ENCODE assay signal across 31 mouse cellular contexts in genomic region chr10:86757724-86758123, GRCm38 (mm10). TPM values are rescaled to one million over a fixed set of nuclear protein-coding genes. Genes with fewer than 3 reads are reported as not detected.
"Had no signal": no experiment of that assay in that cellular context is flagged by ENCODE, and none has a peak within 500 bp of the region (broad histone marks: within the 10 kb centered on the region; RNA-seq: fewer than 3 reads in every experiment).

No protein-coding gene starts in this region.

- H3K9me3 ChIP-seq: heart, embryonic 13.5 days; heart, embryonic 15.5 days; hindbrain, embryonic 13.5 days; hindbrain, embryonic 15.5 days; intestine, embryonic 15.5 days; kidney, embryonic 15.5 days; limb, embryonic 10.5 days; limb, embryonic 12.5 days; liver, embryonic 13.5 days had no signal

- H3K27ac ChIP-seq: heart, embryonic 13.5 days; heart, embryonic 15.5 days; hindbrain, embryonic 13.5 days; hindbrain, embryonic 15.5 days; hindbrain, postnatal 0 days; intestine, embryonic 15.5 days; kidney, embryonic 15.5 days; kidney, postnatal 0 days; limb, embryonic 10.5 days; limb, embryonic 12.5 days; liver, embryonic 13.5 days had no signal

- H3K36me3 ChIP-seq: heart, embryonic 13.5 days; heart, embryonic 15.5 days; hindbrain, embryonic 13.5 days; hindbrain, embryonic 15.5 days; intestine, embryonic 15.5 days; kidney, embryonic 15.5 days; limb, embryonic 10.5 days; limb, embryonic 12.5 days; liver, embryonic 13.5 days had no signal

- H3K27me3 ChIP-seq: heart, embryonic 13.5 days; heart, embryonic 15.5 days; hindbrain, embryonic 13.5 days; hindbrain, embryonic 15.5 days; intestine, embryonic 15.5 days; kidney, embryonic 15.5 days; limb, embryonic 12.5 days; liver, embryonic 13.5 days had no signal

- H3K9ac ChIP-seq: heart, embryonic 13.5 days; heart, embryonic 15.5 days; hindbrain, embryonic 13.5 days; hindbrain, embryonic 15.5 days; intestine, embryonic 15.5 days; kidney, embryonic 15.5 days; limb, embryonic 12.5 days; liver, embryonic 13.5 days had no signal

- H3K4me1 ChIP-seq: heart, embryonic 13.5 days; heart, embryonic 15.5 days; hindbrain, embryonic 13.5 days; hindbrain, embryonic 15.5 days; intestine, embryonic 15.5 days; liver, embryonic 13.5 days had no signal

- ATAC-seq: hindbrain, postnatal 0 days; intestine, embryonic 15.5 days had no signal

- DNase-seq: gastrocnemius, postnatal 14 days; gastrocnemius, postnatal 36 days; heart, adult 18-20 months; heart, postnatal 14 days; heart, postnatal 36 days; kidney, adult 11 months; kidney, adult 2 months; kidney, adult 9 months; kidney, postnatal 14 days; kidney, postnatal 36 days; layer of hippocampus, adult 9-11 months; layer of hippocampus, postnatal 36 days; liver; liver, embryonic 13.5 days had no signal

- H3K4me3 ChIP-seq: heart, embryonic 13.5 days; heart, embryonic 15.5 days; hindbrain, embryonic 13.5 days; hindbrain, embryonic 15.5 days; intestine, embryonic 15.5 days; kidney, embryonic 15.5 days; limb, embryonic 10.5 days; limb, embryonic 12.5 days; liver, embryonic 13.5 days had no signal

RNA-seq across cellular contexts. Expression of gene Gm49358, which starts 6.0 kb away (rescaled TPM):
- total RNA-seq: hematopoietic stem cell, adult 5-6 weeks had no signal
- polyA plus RNA-seq: frontal cortex, adult 2 months; gonadal fat pad, adult 2 months; heart, embryonic 13.5 days; heart, embryonic 15.5 days; heart, postnatal 0 days; hindbrain, embryonic 11.5 days; hindbrain, embryonic 13.5 days; hindbrain, embryonic 15.5 days; hindbrain, postnatal 0 days; intestine, embryonic 15.5 days; kidney, adult 2 months; kidney, embryonic 15.5 days; kidney, postnatal 0 days; large intestine, adult 2 months; limb, embryonic 10.5 days; limb, embryonic 12.5 days; liver, embryonic 11.5 days; liver, embryonic 13.5 days had no signal
